Mouse (Mus musculus) brown adipose tissue, adult 24 weeks (tissue): ENCODE data around the gene Fam110c. TPM values are rescaled to one million over a fixed set of nuclear protein-coding genes. Genes with fewer than 3 reads are reported as not detected.
"Not testable (repeated sequence)": the region's sequence is repeated elsewhere in the genome, so short reads cannot be mapped to it uniquely, and the experiment has no call there.

Experiments
- H3K27ac ChIP-seq: fragments of 200-500 bp; replicated peaks from 2 replicates; pipeline ENCODE4 v1.5.1; 2012; ENCODE audit warnings: low read depth, mild to moderate bottlenecking, low read length
- H3K4me1 ChIP-seq: fragments of 200-500 bp; 2 replicates; pipeline ENCODE4 v1.6.1; 2012; ENCODE audit warnings: low read length, mixed read lengths; ENCODE audit not compliant: control insufficient read depth, insufficient read depth, insufficient read length
- H3K4me3 ChIP-seq: fragments of 200-500 bp; 2 replicates; pipeline ENCODE4 v1.5.1; 2012; ENCODE audit warnings: low read depth, mild to moderate bottlenecking, low read length, moderate library complexity; ENCODE audit not compliant: insufficient read depth
- polyA plus RNA-seq: library from polyadenylated mRNA; stranded (reverse); fragments of >200 nt; gene quantifications from 2 replicates; pipeline ENCODE4 v1.2.4, GENCODE M21; 2012; ENCODE audit not compliant: missing spikeins, insufficient read depth, insufficient read length

Gene Fam110c
- 0.50 TPM in 1 of 2 replicates, not detected in the other for polyA plus RNA-seq

DNA sequence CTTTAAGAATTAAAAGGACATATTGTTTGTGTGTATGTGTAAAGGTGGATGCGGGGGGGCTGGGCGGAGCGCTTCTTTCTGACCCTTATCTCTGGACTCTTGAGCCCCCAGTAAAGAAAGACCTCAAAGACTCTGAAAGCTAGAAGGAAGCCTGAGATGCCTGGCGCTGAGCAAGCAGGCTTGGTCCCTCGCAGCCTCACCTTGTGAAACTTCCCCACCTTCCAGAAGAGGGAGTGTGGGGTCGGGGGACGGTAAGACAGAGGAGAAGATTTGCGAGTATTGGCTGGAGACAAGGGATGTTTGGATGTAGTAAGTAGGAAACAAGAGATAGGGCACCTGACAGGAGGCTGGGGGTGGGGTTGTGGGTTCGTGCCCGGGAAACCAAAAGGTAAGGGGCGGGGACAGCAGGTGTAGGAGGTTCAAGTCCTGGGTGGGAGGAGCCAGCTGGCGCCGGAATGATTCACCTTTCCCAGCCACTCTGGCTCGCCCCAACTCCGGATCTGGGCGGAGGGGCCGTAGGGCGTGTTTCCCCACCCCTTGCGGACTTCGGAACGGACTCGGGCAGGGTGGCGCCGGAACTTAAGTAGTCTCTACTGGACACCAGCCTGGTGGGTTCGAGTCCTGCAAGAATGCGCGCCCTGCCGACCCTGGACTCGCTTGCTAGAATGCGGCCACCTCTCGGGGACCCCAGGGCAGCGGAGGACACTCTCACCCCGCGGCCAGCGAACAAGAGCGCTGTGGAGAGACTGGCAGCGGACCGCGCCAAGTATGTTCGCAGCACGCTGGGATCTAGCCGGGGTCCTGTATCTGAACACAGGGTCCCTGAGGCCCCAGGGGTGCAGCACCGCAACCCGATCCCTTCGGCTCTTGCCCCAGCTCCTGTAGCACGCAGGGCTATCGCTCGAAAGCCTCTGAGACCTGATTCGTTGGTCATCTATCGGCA is at the start of gene Fam110c:
TSS of gene Fam110c (plus strand) at position 450 of the 943 bp plus-strand sequence.
- no peaks in the 10 kb centered on the region for H3K4me1 ChIP-seq
- peak within 1 kb of the TSS; percentile 52 for H3K4me3 ChIP-seq
- H3K27ac ChIP-seq = no peak within 1 kb of the TSS

DNA sequence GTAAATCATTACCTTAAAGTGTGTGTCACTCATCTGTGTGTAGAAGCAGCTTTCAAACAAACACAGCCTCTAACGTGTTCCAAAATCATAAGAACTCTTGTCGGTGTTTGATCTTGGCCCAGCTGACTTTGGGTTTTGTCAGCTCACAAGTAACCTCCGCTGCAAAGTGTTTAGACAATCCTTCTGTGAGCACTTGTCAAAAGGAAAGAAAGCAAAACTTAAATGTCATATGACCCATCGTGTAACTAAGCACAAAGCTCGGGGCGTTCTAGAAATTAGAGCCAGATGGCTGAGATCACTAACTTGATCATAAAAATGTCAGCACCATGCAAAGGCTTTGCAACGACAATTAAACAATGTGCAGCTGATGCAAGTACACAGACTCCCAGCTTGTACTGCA is 47.2 kb upstream of the Fam110c start:
- Histone ChIP-seq H3K27ac (no peak overlapping the region), H3K4me1 (no peaks in the 10 kb centered on the region), H3K4me3 (no peak overlapping the region)

DNA sequence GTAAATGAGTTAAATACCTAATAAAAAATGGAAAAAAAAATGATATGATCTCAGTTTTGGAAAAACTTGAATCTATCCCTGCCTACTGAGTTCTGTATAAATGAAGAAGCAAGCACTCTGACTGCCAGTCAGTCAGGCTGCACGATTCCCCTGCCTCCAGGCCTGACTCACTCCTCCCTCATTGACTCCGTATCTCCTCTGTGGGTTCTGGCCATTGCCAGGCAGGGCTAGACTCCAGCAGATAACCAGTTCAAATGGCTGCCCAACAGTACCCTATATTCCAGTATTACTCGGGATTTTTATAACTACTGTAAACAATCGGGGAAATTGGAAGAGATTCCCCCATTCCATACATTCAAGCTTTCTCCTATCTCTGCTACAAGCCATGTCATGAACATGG is 21.6 kb upstream of the Fam110c start:
- no peak overlapping the region for H3K4me3 ChIP-seq
- no peaks in the 10 kb centered on the region for H3K4me1 ChIP-seq
- no peak overlapping the region for H3K27ac ChIP-seq

GRCm38 (mm10) chr12:31056291-31056864 is 17.3 kb upstream of the Fam110c start:
- Histone ChIP-seq H3K27ac (no peak overlapping the region), H3K4me1 (no peaks in the 10 kb centered on the region)

GRCm38 (mm10) chr12:31059393-31059853 is 14.2 kb upstream of the Fam110c start:
- H3K4me1 ChIP-seq = no peaks in the 10 kb centered on the region
- no peak overlapping the region for H3K27ac ChIP-seq
- no peak overlapping the region for H3K4me3 ChIP-seq

More at GRCm38 (mm10) chr12:31056291-31056864, 17.3 kb upstream of the Fam110c start:
- H3K4me3 ChIP-seq = no peak overlapping the region

DNA sequence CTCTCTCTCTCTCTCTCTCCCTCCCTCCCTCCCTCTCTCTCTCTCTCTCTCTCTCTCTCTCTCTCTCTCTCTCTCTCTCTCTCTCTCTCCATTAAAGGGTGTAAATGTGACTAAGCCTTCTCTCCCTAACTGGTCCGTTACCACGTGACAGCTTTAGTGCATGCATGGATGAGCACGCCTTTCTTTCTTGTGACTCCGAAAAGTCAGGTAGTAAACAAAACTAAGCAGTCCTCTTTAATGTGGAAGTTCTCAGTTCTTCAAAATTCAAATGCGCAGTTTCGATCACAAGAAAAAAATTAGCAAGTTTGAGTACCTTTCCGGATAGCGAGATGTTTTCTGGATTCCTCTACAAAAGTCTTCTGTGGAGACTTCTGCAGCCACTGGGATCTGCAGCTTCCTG is 13.4 kb upstream of the Fam110c start:
- Histone ChIP-seq H3K4me3 (no peak overlapping the region), H3K4me1 (no peaks in the 10 kb centered on the region), H3K27ac (no peak overlapping the region)

- H3K27ac ChIP-seq = no peak overlapping the region
- no peaks in the 10 kb centered on the region for H3K4me1 ChIP-seq
- no peak overlapping the region for H3K4me3 ChIP-seq
These were observed 2.4 kb upstream of the Fam110c start for GRCm38 (mm10) chr12:31071222-31071621.

DNA sequence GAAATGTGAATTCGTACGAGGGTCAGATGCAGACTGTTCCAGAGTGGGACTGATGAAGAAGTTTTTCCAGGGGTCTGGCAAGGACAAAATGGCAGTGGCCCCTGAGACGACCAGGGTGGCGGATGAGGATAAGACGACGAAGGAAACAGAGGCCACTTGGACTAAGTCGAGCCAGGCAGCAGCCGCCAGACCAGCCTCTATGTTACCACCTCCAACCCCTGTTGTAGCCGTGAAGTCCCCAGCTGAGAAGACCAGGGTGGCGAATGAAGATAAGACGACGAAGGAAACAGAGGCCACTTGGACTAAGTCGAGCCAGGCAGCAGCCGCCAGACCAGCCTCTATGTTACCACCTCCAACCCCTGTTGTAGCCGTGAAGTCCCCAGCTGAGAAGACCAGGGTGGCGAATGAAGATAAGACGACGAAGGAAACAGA is 710 bp downstream of the Fam110c start:
- not testable (repeated sequence) for H3K4me1 ChIP-seq, H3K27ac ChIP-seq
- H3K4me3 ChIP-seq = peak overlapping the region; percentile 52

- Histone ChIP-seq H3K27ac (no peak overlapping the region), H3K4me1 (no peaks in the 10 kb centered on the region), H3K4me3 (peak overlapping the region; percentile 29; the same call in 1 of the 2 replicates)
These were observed 1.3 kb downstream of the Fam110c start for GRCm38 (mm10) chr12:31074839-31075538.

DNA sequence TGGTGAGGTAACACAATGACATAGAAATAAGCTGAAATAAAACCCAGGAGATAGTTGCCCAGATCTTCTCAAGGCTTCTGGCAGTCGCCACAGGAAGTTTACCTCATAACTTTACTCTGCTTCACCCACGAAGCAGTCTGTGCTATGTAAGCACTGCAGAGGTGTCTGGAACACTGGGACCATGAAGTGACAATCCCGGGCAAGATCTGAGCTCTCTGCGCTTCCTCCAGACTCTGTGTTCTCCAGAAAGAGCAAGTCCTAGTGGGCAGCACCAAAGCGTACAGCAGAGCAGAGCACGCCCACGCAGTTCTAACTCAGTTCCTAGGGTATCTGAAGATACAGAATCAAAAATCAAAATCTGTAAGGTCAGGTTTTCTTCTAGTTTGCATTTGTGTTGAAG is 3.4 kb downstream of the Fam110c start:
- Histone ChIP-seq H3K27ac (no peak overlapping the region), H3K4me1 (no peaks in the 10 kb centered on the region), H3K4me3 (no peak overlapping the region)

DNA sequence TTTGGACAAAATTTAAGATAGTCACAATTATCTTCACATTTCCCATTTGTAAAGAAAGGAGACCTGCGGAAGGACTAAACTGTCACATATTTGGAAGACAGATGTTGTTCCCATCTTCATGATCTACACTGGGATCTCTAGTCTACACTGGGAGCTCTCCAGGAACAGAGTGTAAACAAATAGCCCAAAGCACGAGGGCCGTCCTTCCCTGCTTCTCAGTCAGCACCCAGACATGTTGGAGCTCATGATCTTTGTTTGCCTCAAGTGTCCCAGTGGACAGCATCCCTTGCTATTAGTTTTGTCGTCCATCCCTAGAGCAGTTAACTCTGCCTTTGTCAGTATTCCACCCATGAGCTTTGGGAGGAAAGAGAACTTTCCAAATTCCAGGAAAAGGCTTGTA is 4.4 kb downstream of the Fam110c start:
- Histone ChIP-seq H3K27ac (no peak overlapping the region), H3K4me3 (no peak overlapping the region), H3K4me1 (no peaks in the 10 kb centered on the region)

- H3K4me3 ChIP-seq = no peak overlapping the region
- no peak overlapping the region for H3K27ac ChIP-seq
- H3K4me1 ChIP-seq = no peaks in the 10 kb centered on the region
These were observed 6.7 kb downstream of the Fam110c start for GRCm38 (mm10) chr12:31080352-31080751.

DNA sequence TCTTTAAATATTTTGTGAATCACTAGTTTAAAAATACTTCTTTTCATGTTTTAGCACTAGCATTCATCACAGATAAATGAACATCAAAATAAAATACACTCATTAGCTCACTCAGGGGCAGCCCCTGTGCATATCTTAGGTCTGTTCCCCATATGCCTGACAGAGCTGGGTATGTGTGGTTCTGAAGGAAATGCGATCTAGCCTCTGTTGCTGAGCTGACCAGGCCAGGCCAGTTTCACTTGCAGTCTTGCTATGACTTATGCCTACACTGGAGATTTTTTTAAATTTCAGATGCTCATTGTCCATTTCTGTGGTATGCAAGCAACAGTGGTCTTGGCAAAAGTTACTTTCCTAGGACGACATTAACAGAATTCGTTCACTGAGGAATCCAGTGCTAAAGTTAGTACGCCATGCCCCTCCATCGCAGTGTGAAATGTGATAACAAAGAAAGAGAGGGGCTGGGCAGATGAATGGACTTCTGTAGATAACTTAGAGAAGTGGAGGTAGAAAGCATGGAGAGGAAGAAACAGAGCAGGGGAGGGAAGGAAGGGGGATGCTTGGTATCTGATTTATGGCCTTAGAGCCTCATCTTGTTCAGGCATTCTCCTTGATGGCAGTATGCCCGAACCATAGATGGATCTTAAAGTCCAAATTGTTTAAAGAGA is 7.4 kb downstream of the Fam110c start:
- Histone ChIP-seq H3K27ac (no peak overlapping the region), H3K4me1 (no peaks in the 10 kb centered on the region), H3K4me3 (no peak overlapping the region)

GRCm38 (mm10) chr12:31083007-31083406 is 9.3 kb downstream of the Fam110c start:
- Histone ChIP-seq H3K4me1 (no peaks in the 10 kb centered on the region), H3K4me3 (no peak overlapping the region), H3K27ac (no peak overlapping the region)

- H3K4me1 ChIP-seq = no peaks in the 10 kb centered on the region
- H3K4me3 ChIP-seq = no peak overlapping the region
- H3K27ac ChIP-seq = no peak overlapping the region
These were observed 9.7 kb downstream of the Fam110c start for GRCm38 (mm10) chr12:31083407-31083806.
